Mouse (Mus musculus): ENCODE measurements at regions not wholly inside any gene's neighbourhood (a gene's known extent, or its start where the extent isn't known, plus 50 kb on each side); places are given as distances from the start of the nearest gene placed in this dataset.

- no peak for TF ChIP-seq ZC3H11A (IDR thresholded peaks at IDR 0.05; ENCODE audit: borderline replicate concordance, low read depth, low read length)
- TF ChIP-seq MAFK (IDR thresholded peaks at IDR 0.05; ENCODE audit: insufficient read depth, low read depth, low read length): no peak
- TF ChIP-seq ZNF384 (IDR thresholded peaks at IDR 0.05; ENCODE audit: low read depth, low read length): no peak
Measured at GRCm38 (mm10) chr1:90502771-90503540, 99.8 kb upstream of the Cops8 start.
